Mouse (Mus musculus): ENCODE measurements around the gene Ctps. TPM values are rescaled to one million over a fixed set of nuclear protein-coding genes. Genes with fewer than 3 reads are reported as not detected.

The Ctps gene
- polyA plus RNA-seq (2015; fragmentation: Nextera tagmentation; extraction: Ambion mirVana) = 24.7 and 27.7 TPM in 2 replicates

DNA sequence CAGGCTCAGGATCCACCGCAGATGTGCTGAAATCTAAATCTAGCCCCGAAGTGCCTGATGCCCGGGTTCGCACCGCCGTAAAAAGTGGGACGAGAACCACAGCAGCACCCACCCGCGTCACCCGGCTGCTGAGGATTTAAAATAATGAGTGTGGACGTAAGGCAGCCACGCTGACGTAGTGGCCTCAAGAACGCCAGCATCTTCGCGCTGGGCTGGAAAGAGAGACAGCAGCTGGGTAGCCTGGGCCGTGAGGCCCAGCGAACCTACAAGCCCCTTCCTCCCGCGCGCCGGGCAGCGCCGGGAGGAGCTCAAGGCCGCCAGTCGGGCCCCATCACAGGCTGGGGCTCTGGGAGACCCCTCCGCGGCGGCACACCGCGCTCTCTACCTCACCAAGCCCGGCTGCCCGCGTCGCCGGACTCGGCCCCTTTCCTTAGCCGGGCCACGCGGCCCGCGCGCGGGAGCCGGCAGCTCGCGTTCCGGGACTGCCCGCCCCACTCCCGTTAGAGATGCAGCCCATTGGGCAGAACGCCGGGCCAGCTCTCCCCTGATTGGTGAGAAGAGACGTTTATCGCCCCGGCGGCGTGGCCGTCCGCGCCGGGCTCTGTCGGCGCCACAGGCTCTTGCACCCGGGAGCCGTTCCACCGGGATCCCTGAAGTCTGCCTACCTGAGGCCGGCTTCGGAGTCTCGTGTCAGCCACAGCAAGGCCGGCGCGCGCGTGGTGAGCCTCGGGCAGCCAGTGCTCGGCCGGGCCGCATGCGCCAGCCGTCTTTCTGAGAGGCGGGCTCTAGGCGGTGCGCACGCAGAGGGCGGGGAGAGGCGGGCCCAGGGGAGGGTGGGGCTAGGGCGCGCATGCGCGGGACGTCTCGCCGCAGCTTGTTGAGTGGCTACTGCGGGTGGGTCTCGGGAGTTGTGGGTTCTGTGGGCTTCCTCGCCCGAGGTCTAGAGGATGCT lies at the start of gene Ctps:
Gene Ctps, minus strand, starts transcription at position 791 of the 952 bp plus-strand sequence.

DNA sequence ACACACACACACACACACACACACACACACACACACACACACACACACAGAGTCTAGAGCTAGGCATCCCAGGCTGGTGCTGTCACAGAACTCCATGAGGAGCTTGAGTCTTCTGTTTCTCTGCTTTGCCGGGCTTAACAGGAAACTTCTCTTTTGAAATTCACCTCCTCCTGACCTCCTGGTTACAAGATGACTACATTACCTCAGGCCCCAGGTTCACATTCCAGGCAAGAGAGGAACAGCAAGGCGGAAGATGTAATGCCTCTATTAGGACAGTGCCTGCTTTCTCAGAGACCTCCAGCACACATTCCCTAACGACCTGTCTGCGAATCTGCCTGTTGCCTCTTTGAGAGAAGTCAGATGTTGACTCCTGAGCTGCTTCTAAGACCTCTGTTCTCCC lies 18.4 kb upstream of the Ctps start, which contains the start of gene Gm8439:
Gene Gm8439, plus strand, starts transcription at position 301 of the 400 bp plus-strand sequence.

DNA sequence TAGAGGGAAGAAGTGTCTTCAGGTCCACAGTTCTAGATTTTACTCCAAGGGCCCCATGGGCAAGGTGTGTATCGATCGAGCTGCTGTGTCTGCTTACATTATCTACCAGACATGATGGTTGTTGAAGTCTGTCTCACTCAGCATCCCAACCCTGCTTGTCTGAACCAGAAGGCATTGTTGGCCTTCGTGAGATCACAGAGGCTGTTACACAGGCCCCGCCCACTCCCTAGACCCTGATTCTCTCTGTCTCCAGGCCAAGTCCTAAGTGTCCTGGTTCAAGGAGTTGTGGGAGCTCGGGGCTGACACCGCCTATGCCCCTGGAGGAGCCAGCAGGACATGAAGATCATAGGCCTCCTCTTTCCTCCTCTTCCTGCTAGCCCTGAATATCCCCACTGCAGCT lies 38.1 kb downstream of the Ctps start, which contains the start of gene Slfnl1:
Gene Slfnl1, plus strand, starts transcription at position 246 of the 400 bp plus-strand sequence.

Other genes starting within 250 kb of the Ctps start
- gene Scmh1, start 165.0 kb downstream of the Ctps start, polyA plus RNA-seq (2015; fragmentation: Nextera tagmentation; extraction: Ambion mirVana) = 25.1 and 27.3 TPM in 2 replicates
- gene Slfnl1, start 38.0 kb downstream of the Ctps start, polyA plus RNA-seq (2015; fragmentation: Nextera tagmentation; extraction: Ambion mirVana) = not detected in 2 replicates
- not detected in 2 replicates for gene Gm8439, start 18.5 kb upstream of the Ctps start, polyA plus RNA-seq (2015; fragmentation: Nextera tagmentation; extraction: Ambion mirVana)
- gene Cited4, start 96.3 kb upstream of the Ctps start, polyA plus RNA-seq (2015; fragmentation: Nextera tagmentation; extraction: Ambion mirVana) = 5.8 and 15.0 TPM in 2 replicates
- 2.5 and 4.0 TPM in 2 replicates for gene Kcnq4, start 178.3 kb upstream of the Ctps start, polyA plus RNA-seq (2015; fragmentation: Nextera tagmentation; extraction: Ambion mirVana)

Measured in adrenal gland, postnatal 0 days (tissue).